Mouse (Mus musculus): ENCODE results near the gene Hectd4.

DNA sequence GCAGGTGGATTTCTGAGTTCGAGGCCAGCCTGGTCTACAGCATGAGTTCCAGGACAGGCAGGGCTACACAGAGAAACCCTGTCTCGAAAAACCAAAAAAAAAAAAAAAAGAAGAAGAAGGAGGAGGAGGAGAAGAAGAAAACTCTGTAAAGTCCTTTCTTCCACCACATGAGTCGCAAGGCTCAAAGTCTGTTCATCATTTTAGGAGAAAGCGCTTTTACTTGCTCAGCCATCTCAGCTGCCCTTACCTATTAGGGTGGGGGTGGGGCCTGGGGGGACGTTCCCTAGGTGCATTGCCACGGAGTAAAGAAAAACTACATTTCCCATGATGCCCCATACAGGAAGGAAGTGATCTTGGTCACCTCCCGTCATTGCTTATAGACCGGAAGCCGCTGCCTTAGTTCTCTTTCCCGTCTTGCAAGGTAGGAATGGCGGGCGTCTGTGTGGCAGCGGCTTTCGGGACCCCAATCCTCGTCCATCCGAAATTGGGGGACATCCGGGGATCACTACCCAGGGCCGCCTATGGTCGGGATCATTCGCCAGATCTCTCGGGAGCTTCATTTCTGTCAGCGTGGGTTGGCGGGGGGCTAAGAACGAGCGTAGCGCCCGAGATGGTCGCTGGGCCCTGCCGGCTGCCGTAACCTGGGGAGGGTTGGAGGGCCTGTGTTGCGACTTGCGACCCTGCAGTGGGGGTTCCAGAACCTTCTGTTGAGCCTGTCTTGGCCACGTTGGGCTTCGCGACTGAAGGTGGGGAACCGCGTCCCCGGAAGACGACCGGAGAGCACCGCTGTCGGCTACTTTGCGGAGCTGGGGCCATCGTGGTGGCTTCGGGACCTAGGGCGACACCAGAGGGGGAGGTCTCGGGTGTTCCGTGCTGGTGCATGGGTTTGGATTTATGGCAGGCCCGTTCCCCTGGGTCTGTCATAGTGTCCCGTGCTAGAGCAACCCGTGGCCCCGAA lies 15.6 kb upstream of the Hectd4 start, which contains the start of gene Rpl6:
- TF ChIP-seq CTCF (IDR thresholded peaks at IDR 0.05; ENCODE audit: low read depth) (no peak), EP300 (IDR thresholded peaks at IDR 0.05; ENCODE audit: low read depth) (peak; percentile 62)

Measured in liver, postnatal 0 days (tissue).